Mouse (Mus musculus) adrenal gland (tissue): Measurements from ENCODE around the gene Fbxo21.

ENCODE experiments used
- intact Hi-C: fragments of 180-260 bp; cut with DNase I; formaldehyde crosslinking; loops from one replicate; pipeline ENCODE4 v1.15.1; 2025

The Fbxo21 gene

GRCm38 (mm10) chr5:117977501-117978158, 1.1 kb downstream of the Fbxo21 start:
- intact Hi-C loops: no loop called here

- intact Hi-C loops: no loop called here
These were observed 1.7 kb downstream of the Fbxo21 start for GRCm38 (mm10) chr5:117978159-117978697.

- intact Hi-C loops: no loop called here
These were observed 2.6 kb downstream of the Fbxo21 start for GRCm38 (mm10) chr5:117979082-117979481.

- intact Hi-C loops: no loop called here
These were observed 4.4 kb downstream of the Fbxo21 start for GRCm38 (mm10) chr5:117980921-117981320.

GRCm38 (mm10) chr5:117981943-117982342, 5.4 kb downstream of the Fbxo21 start:
- intact Hi-C loops: no loop called here

- intact Hi-C loops: no loop called here
These were observed 9.8 kb downstream of the Fbxo21 start for GRCm38 (mm10) chr5:117986327-117986726.

GRCm38 (mm10) chr5:117987891-117988290, 11.4 kb downstream of the Fbxo21 start:
- intact Hi-C loops: no loop called here

- intact Hi-C loops: no loop called here
These were observed 11.8 kb downstream of the Fbxo21 start for GRCm38 (mm10) chr5:117988367-117988766.

- intact Hi-C loops: no loop called here
These were observed 13.2 kb downstream of the Fbxo21 start for GRCm38 (mm10) chr5:117989773-117990172.

GRCm38 (mm10) chr5:117990957-117991356, 14.4 kb downstream of the Fbxo21 start:
- intact Hi-C loops: no loop called here

GRCm38 (mm10) chr5:117993550-117993949, 17.0 kb downstream of the Fbxo21 start:
- intact Hi-C loops: no loop called here

- intact Hi-C loops: no loop called here
These were observed 18.9 kb downstream of the Fbxo21 start for GRCm38 (mm10) chr5:117995372-117995901.

- intact Hi-C loops: no loop called here
These were observed 19.4 kb downstream of the Fbxo21 start for GRCm38 (mm10) chr5:117995911-117996310.

GRCm38 (mm10) chr5:117996581-117996980, 20.1 kb downstream of the Fbxo21 start:
- intact Hi-C loops: no loop called here

- intact Hi-C loops: no loop called here
These were observed 21.0 kb downstream of the Fbxo21 start for GRCm38 (mm10) chr5:117997434-117997970.

- intact Hi-C loops: no loop called here
These were observed 22.5 kb downstream of the Fbxo21 start for GRCm38 (mm10) chr5:117999061-117999460.

- intact Hi-C loops: no loop called here
These were observed 23.1 kb downstream of the Fbxo21 start for GRCm38 (mm10) chr5:117999584-117999983.

GRCm38 (mm10) chr5:118002059-118002458, 25.5 kb downstream of the Fbxo21 start:
- intact Hi-C loops: loop anchor here (5.0 kb wide), 1 partner anchor 65 kb away; no protein-coding TSS in a partner anchor

- intact Hi-C loops: loop anchor here (1.0 to 5.0 kb wide), 2 partner anchors 65 to 67 kb away; no protein-coding TSS in a partner anchor
These were observed 28.1 kb downstream of the Fbxo21 start for GRCm38 (mm10) chr5:118004619-118005018.

- intact Hi-C loops: no loop called here
These were observed 29.2 kb downstream of the Fbxo21 start for GRCm38 (mm10) chr5:118005728-118006127.

- intact Hi-C loops: no loop called here
These were observed 31.8 kb downstream of the Fbxo21 start for GRCm38 (mm10) chr5:118008344-118008743.

GRCm38 (mm10) chr5:118010872-118011271, 34.3 kb downstream of the Fbxo21 start:
- intact Hi-C loops: no loop called here

GRCm38 (mm10) chr5:118011796-118012195, 35.3 kb downstream of the Fbxo21 start:
- intact Hi-C loops: no loop called here
